Mouse (Mus musculus): ENCODE data around the gene Dph2. TPM values are rescaled to one million over a fixed set of nuclear protein-coding genes. Genes with fewer than 3 reads are reported as not detected.

The Dph2 gene
- total RNA-seq (2014; rRNA removed; ENCODE audit: low replicate concordance) = 10.2 and 14.8 TPM in 2 replicates
- polyA plus RNA-seq (2015; fragmentation: Nextera tagmentation; extraction: Ambion mirVana) = 6.1 and 7.2 TPM in 2 replicates

DNA sequence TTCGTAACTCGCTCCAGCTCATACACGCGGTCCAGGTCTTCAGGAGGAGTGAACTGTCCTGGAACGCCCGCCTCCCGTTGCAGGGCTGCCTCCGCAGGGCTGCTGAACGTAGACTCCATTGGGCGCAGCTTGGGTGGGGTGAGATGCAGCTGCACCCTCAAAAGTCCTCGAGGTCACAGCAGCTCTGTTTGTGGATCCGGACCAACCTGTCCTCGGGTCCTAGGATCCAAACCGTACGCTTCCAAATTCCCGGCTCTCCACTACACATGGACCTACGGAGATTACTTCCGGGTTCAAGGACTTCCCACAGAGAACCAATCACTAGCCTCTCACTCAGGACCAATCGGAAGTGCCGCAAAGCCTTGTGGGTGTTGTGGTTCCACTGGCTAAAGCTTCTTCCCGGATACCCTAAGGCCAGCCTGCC is at the start of gene Dph2:
Gene Dph2 (minus strand): TSS at position 295 of the 424 bp plus-strand sequence.
- Histone ChIP-seq H3K9me3 (replicated peaks; ENCODE audit: control insufficient read depth, low read length) (no peaks in the 10 kb centered on the region), H3K4me1 (ENCODE audit: control insufficient read depth, insufficient read depth) (peaks cover 4% of the 10 kb centered on the region; the same call in 1 of the 2 replicates), H3K9ac (replicated peaks; ENCODE audit: low read depth, low read length) (peak within 1 kb of the TSS; percentile 36), H3K4me3 (ENCODE audit: low read depth, low read length) (peak within 1 kb of the TSS; percentile 63), H3K36me3 (replicated peaks; ENCODE audit: control insufficient read depth, insufficient read depth, low read length) (peaks cover 23% of the 10 kb centered on the region), H3K27me3 (ENCODE audit: control insufficient read depth, insufficient read depth, low read length) (no peaks in the 10 kb centered on the region), H3K27ac (ENCODE audit: low read depth) (no peak within 1 kb of the TSS), H3K4me2 (ENCODE audit: low read depth, low read length) (peak within 1 kb of the TSS; percentile 79)
- 1% methylated on average over 21 of the region's 21 CpGs for WGBS
- ATAC-seq (ENCODE audit: insufficient read depth, low read depth) (peak; percentile 84), DNase-seq (ENCODE audit: low spot score) (peak; percentile 94)
- TF ChIP-seq CTCF (IDR thresholded peaks at IDR 0.05; ENCODE audit: low read depth) (no peak), EP300 (IDR thresholded peaks at IDR 0.05; ENCODE audit: low read depth) (no peak)

DNA sequence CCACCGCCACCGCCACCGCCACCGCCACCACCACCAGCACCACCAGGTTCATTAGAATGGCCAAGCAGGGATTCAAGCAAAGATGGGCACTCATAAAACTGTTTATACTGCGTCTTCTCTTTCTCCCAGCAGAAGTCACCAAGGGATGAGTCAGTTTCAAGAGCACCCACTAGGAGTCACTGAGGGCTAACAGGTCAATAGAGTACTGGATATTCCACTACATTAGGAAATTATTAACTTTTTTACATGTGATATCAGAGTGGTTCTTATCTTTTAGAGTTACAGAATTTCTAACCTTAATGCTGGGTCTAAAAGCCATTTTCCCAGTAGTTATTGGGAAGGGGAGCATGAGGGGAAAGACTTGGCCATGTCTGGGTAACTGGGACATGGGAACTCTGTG is 45.1 kb upstream of the Dph2 start:
- 0 out of 2 replicates have a peak, but pooled peaks cover 4% of the 10 kb centered on the region for H3K36me3 ChIP-seq (replicated peaks; ENCODE audit: control insufficient read depth, insufficient read depth, low read length)
- DNase-seq (ENCODE audit: low spot score) (no peak), ATAC-seq (ENCODE audit: insufficient read depth, low read depth) (no peak)
- no peak overlapping the region for H3K4me3 ChIP-seq (ENCODE audit: low read depth, low read length)
- H3K27me3 ChIP-seq (ENCODE audit: control insufficient read depth, insufficient read depth, low read length) = no peaks in the 10 kb centered on the region
- TF ChIP-seq CTCF (IDR thresholded peaks at IDR 0.05; ENCODE audit: low read depth) (peak; percentile 28; the same call in 1 of the 2 replicates), EP300 (IDR thresholded peaks at IDR 0.05; ENCODE audit: low read depth) (no peak)
- H3K27ac ChIP-seq (ENCODE audit: low read depth) = no peak overlapping the region
- H3K4me2 ChIP-seq (ENCODE audit: low read depth, low read length) = no peak overlapping the region
- WGBS = 93% methylated on average over 5 of the region's 5 CpGs
- no peak overlapping the region for H3K9ac ChIP-seq (replicated peaks; ENCODE audit: low read depth, low read length)
- no peaks in the 10 kb centered on the region for H3K9me3 ChIP-seq (replicated peaks; ENCODE audit: control insufficient read depth, low read length)
- H3K4me1 ChIP-seq (ENCODE audit: control insufficient read depth, insufficient read depth) = no peaks in the 10 kb centered on the region

DNA sequence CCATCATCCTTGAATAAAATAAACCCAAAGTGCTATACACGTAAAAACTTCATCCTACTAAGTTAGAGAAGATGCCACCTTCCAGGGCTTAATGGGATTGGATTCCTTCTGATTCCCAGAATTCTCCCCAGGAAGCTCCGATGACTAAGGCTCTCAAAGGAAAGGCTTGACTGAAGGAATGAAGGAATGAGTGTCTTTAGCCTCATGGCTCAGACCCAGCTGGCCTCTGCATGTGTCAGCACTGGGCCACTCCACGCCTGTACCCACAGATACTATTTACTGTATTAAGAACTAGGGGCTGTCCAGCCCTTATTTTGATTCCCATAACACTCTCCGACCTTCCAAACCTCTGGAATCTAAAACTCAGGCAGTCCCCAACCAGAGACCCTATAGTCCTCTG is 42.2 kb upstream of the Dph2 start:
- Histone ChIP-seq H3K36me3 (replicated peaks; ENCODE audit: control insufficient read depth, insufficient read depth, low read length) (0 out of 2 replicates have a peak, but pooled peaks cover 4% of the 10 kb centered on the region), H3K4me1 (ENCODE audit: control insufficient read depth, insufficient read depth) (peaks cover 5% of the 10 kb centered on the region; the same call in 1 of the 2 replicates), H3K4me2 (ENCODE audit: low read depth, low read length) (no peak overlapping the region), H3K4me3 (ENCODE audit: low read depth, low read length) (no peak overlapping the region), H3K9ac (replicated peaks; ENCODE audit: low read depth, low read length) (no peak overlapping the region), H3K27ac (ENCODE audit: low read depth) (no peak overlapping the region), H3K27me3 (ENCODE audit: control insufficient read depth, insufficient read depth, low read length) (peaks cover 13% of the 10 kb centered on the region), H3K9me3 (replicated peaks; ENCODE audit: control insufficient read depth, low read length) (no peaks in the 10 kb centered on the region)
- DNase-seq (ENCODE audit: low spot score) (no peak), ATAC-seq (ENCODE audit: insufficient read depth, low read depth) (no peak)
- 80% methylated on average over 4 of the region's 4 CpGs for WGBS
- TF ChIP-seq EP300 (IDR thresholded peaks at IDR 0.05; ENCODE audit: low read depth) = no peak
- TF ChIP-seq CTCF (IDR thresholded peaks at IDR 0.05; ENCODE audit: low read depth) = no peak

DNA sequence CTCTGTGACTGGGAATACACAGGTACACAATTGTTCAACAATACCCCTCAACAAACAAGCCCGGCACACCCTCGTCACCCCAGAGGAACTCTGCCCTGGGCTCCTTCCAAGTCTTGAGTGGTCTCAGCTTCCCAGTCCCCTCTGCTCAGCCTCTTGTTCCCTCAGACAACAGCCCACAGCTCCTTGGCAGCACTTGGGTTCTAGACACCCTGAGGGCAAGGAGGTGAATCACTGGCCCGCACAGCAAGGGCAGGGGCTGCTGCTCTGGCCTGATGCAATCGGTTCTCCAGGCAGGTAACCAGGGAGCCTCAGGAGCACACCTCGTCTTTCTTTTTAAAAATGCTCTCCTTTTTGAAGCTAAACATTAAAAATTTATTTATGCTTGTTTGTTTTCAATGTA is 41.4 kb upstream of the Dph2 start:
- Histone ChIP-seq H3K4me2 (ENCODE audit: low read depth, low read length) (no peak overlapping the region), H3K27me3 (ENCODE audit: control insufficient read depth, insufficient read depth, low read length) (peaks cover 21% of the 10 kb centered on the region), H3K9me3 (replicated peaks; ENCODE audit: control insufficient read depth, low read length) (no peaks in the 10 kb centered on the region), H3K4me1 (ENCODE audit: control insufficient read depth, insufficient read depth) (peaks cover 11% of the 10 kb centered on the region), H3K9ac (replicated peaks; ENCODE audit: low read depth, low read length) (no peak overlapping the region), H3K4me3 (ENCODE audit: low read depth, low read length) (no peak overlapping the region), H3K27ac (ENCODE audit: low read depth) (no peak overlapping the region), H3K36me3 (replicated peaks; ENCODE audit: control insufficient read depth, insufficient read depth, low read length) (0 out of 2 replicates have a peak, but pooled peaks cover 4% of the 10 kb centered on the region)
- ATAC-seq (ENCODE audit: insufficient read depth, low read depth) (no peak), DNase-seq (ENCODE audit: low spot score) (no peak)
- TF ChIP-seq CTCF (IDR thresholded peaks at IDR 0.05; ENCODE audit: low read depth) (no peak), EP300 (IDR thresholded peaks at IDR 0.05; ENCODE audit: low read depth) (no peak)
- 83% methylated on average over 5 of the region's 5 CpGs for WGBS

DNA sequence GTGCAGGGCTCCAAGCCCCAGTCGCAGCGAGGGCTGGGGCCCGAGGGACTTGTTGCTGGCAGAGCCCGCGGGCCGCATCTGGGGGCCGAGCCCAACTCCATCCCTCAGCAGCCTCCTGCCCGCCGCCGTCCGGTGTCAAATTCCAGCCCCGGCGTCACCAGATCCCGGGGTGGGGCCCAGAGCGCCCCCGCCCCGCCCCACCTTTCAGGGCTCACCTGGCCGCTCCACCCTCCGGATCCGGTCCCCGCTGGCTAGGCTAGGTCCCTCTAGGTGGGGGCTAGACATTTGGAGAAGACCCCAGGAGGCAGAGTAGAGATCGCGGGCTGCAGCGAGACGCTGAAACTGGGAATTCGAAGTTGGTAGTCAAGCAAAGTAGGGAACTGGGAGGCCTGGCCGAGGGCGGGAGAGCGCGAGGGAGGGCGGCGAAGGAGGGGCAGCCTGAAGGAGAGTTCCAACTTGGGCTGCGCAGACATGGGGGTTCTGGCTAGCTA is 37.6 kb upstream of the Dph2 start, which contains the start of gene Artn:
Gene Artn (minus strand): TSS at position 373 of the 491 bp plus-strand sequence.
- WGBS = 1% methylated on average over 33 of the region's 33 CpGs
- no peak for ATAC-seq (ENCODE audit: insufficient read depth, low read depth)
- H3K27ac ChIP-seq (ENCODE audit: low read depth) = no peak within 1 kb of the TSS

More for the DNA sequence above, 37.6 kb upstream of the Dph2 start, which contains the start of gene Artn:
- H3K9me3 ChIP-seq (replicated peaks; ENCODE audit: control insufficient read depth, low read length) = no peaks in the 10 kb centered on the region
- H3K27me3 ChIP-seq (ENCODE audit: control insufficient read depth, insufficient read depth, low read length) = peaks cover 45% of the 10 kb centered on the region
- DNase-seq (ENCODE audit: low spot score) = no peak
- peak within 1 kb of the TSS; percentile 29; the same call in 1 of the 2 replicates for H3K9ac ChIP-seq (replicated peaks; ENCODE audit: low read depth, low read length)
- peak within 1 kb of the TSS; percentile 43 for H3K4me3 ChIP-seq (ENCODE audit: low read depth, low read length)
- TF ChIP-seq CTCF (IDR thresholded peaks at IDR 0.05; ENCODE audit: low read depth) = no peak
- TF ChIP-seq EP300 (IDR thresholded peaks at IDR 0.05; ENCODE audit: low read depth) = no peak
- H3K4me2 ChIP-seq (ENCODE audit: low read depth, low read length) = peak within 1 kb of the TSS; percentile 75
- H3K36me3 ChIP-seq (replicated peaks; ENCODE audit: control insufficient read depth, insufficient read depth, low read length) = no peaks in the 10 kb centered on the region
- peaks cover 23% of the 10 kb centered on the region for H3K4me1 ChIP-seq (ENCODE audit: control insufficient read depth, insufficient read depth)
